Mouse (Mus musculus): ENCODE data around the gene Hist1h3b.

Hist1h3b gene

GRCm38 (mm10) chr13:23799405-23799804 lies 47.3 kb downstream of the Hist1h3b start:
- peak; percentile 87 for DNase-seq
